Mouse (Mus musculus) gastrocnemius, postnatal 4 days (tissue): ENCODE results near the gene Copg2. TPM values are rescaled to one million over a fixed set of nuclear protein-coding genes. Genes with fewer than 3 reads are reported as not detected.
"Not testable (repeated sequence)": the region's sequence is repeated elsewhere in the genome, so short reads cannot be mapped to it uniquely, and the experiment has no call there.

Experiments used
- DNase-seq, 2 experiments: peaks; one replicate each; pipeline ENCODE4 v3.0.0; 2021 to 2022; ENCODE audit warnings: low spot score in 2 of 2, mixed read lengths in 2 of 2
- total RNA-seq, 2 experiments: library from RNA; stranded (reverse); gene quantifications; 2 replicates each; pipeline ENCODE4 v1.2.3; 2021

Copg2 gene
- total RNA-seq, 2 experiments from 2014 or later: 43.7 to 44.4 TPM

DNA sequence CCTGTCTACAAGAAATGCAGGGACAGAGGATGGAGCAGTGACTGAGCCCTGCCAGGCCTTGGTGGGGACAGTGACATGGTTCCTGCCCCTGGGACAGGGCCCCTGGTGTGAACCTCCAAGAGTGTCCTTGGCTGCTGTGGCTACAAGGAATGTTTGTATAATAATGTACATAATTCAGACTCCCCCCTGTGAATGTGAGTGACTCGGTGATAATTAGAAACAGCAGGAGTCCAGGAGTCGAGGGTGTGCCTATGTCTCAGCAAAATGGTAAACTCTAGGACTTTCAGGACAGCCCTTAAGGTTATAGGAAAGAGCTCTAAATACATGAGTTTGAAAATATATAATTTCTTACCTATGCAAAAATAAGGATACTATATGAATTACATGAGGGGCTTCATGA, 64.4 kb downstream of the Copg2 start:
- DNase-seq: no peak

DNA sequence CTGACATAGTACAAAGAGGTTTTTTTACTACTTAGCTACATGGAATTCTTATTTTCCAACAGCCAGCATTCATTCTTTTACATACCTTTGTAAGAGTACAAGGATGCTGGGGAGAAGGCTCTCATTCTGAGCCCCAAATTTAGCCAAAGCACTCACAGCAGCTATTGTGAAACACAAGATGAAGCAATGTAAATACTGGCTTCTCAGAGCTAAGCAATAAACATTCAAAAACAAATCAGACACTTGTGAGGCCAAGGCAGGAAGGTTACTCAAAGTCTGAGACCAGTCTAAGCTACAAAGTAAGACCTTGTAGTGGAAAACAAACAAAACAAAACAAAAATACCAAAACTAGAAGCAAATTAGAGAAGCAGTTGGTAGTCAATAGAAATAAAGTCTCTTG, 83.0 kb downstream of the Copg2 start:
- DNase-seq: no peak

DNA sequence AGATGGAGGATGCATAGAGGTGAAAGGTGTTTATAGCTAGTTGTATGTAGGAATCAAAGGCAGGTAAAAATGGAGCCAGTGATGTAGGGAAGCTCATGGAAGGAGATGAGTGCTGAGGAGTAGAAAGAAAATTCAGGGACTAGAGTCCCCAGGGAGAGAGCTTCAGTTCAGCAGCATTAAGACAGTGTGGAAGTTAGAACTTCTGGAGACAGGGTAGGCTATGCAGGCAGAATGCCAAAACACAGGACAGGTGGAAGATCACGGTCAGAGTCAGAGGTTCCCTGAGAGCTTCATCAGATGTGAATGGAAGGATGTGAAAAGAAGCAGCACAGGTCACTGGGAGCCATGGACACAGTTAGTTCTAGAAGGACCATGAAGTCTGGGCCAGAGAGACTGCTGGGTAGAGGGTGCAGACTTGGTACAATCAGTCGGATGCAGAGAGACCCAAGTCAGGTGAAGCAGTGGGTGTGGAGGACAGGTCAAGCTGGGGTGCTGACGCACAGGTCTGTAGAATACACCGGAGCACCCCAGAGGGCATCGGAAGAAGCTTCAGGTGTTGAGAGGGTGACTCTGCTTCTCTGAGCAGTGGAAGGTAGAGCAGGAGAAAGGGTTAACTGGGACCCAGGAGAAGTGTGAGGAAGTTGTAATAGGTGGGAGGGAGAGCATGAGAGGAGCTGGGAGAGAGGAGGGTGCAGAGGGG, 91.4 kb downstream of the Copg2 start:
- peak in 1 of 2 experiments; percentile 11 for DNase-seq

DNA sequence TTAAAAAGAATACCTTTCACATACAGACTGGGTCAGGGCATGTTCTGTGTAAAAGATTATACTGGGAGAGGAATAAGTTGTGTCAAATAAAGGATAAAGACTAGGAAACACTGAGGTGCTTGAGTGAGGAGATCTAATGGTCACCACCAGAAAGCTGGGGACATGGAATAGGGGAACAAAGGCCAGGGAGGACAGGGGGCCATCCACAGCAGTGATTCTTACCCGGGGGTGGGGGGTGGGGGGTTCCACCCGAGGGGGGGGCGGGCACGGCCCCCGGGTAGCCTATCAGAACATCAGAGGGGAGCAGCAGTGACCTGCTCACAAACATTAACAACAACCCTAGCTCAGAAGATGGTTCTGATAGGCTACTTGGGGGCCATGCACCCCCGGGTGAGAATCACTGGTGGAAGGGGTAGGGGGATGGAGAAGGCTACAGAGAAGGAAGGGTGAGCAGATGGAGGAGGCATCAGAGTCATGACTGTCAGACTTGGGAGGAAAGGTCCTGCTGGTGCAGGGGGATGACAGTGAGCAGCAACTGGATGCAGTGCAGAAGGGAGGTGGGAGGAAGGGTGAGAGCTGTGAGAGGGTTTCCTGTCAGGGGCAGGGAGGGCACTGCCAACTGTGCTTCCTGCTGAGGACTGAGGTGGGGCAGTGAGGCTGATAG, 92.1 kb downstream of the Copg2 start:
- DNase-seq: peak; percentile 53 to 59

DNA sequence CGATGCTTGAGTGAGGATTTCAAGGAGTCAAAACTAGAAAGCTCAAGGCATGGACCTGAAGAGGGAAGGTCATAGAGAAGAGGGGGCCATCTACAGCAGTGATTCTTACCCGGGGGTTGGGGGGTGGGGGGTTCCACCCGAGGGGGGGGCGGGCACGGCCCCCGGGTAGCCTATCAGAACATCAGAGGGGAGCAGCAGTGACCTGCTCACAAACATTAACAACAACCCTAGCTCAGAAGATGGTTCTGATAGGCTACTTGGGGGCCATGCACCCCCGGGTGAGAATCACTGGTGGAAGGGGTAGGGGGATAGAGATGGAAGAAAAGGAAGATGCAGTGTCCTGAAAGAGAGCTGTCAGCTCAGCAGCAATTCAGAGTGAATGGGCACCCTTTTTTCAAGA, 93.7 kb downstream of the Copg2 start:
- not testable (repeated sequence) for DNase-seq

DNA sequence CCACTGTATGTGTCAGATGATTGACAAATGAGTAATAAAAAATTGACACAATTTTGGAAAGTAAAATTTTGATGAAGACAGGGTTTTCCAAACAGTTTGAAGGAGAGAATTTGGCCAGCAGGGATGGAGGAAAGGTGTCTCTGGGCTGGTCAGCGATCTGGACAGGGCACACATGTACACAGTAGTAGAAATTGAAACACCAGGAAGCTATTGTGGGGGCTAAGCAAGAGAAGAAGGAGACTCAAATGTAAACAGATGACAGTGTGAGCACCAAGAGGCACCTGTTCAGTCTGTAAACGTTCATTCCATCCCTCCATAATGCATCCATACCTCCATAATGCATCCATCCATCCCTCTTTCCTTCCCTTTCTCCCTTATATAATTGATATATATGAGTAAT, 145.4 kb downstream of the Copg2 start:
- no peak for DNase-seq

DNA sequence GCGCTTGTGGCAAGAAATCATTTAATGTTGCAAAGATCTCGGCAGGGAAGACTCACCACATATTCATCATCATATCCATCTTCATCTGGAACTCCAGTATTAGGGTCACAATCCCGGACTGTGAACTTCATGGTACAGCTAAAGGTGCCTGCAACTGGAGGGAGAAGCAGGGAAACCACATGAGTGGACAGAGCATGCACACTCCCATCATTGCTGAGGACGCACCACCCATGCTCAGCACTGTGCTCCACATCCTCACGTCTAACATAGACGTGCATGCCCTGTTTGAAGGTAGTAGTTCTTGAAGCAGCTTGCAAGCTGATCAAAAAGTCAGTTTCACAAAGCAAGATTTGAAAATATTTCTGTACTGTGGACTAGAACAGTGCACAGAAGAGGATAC, 146.1 kb downstream of the Copg2 start:
- DNase-seq: no peak

DNA sequence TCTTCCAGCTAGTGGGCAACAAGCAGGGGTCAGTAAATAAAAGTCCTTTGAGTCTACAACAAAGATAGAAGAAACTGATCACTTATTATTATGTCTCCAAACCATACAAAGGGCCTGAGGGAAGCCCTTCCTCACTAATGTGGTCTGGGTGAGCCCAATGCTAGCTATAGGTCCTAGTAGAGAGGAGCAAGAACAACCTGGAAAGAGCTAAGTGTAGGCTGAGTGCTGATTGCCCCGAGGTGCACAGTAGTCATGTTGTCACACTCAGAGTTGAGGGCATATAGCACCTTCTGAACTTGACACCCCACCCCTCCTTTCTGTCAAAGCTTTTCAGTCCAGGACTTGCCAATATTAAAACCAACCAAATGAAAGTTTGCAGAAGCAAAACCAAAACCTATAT, 146.7 kb downstream of the Copg2 start:
- DNase-seq: no peak

DNA sequence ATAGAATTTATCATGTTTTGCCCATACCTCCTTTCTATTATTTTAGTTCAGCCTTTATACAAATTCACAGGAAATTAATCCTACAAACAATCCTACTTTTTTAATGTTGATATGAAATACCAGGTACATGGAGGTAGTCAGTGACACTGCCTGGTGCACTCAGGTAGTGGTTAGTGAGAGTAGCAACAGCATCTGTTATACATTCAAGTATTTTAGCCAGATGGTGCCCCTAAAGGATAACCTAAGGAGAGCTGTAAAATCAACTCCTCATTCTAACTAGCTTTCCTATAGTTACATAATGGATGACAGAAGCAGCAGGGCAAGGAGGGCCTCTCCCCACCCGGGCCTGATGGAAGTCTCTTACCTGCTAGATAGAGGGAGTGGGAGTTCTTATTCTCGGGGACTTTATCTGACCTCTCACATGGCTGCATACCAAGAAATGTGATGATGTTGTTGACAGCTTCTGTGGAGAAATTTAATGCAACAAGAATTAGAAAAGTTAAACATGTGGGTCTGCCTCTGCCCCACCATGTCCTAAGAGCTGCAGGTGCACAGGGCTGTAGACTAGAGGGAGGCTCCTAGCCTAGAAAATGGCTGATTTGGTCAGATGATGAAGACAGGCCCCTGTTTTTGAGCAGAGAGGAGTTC, 147.4 kb downstream of the Copg2 start:
- DNase-seq: no peak

DNA sequence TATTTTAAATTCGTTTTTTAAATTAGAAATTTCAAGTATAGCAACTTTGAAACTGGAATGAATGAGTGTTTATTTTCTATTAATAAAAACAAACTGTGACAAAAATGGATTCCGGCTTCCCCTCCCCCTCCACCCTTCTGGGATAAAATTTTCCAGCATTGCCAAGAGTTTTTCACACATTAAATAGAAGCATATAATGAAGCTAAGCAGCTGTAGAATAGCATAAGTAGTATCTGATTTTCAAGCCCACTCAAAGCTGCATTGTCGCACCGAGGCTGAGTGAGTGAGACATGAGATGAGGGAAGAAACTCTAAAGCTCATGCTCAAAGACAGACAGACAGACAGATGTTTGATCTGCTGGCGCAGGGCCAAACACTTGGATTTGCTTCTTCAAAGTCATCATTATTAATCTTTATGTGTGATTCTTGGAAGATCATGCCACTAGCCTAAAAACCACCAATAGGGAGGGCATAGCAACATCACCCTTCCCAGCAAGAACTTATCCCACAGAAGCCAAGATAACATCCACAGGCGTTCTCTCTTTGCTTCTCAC, 148.2 kb downstream of the Copg2 start:
- no peak for DNase-seq

DNA sequence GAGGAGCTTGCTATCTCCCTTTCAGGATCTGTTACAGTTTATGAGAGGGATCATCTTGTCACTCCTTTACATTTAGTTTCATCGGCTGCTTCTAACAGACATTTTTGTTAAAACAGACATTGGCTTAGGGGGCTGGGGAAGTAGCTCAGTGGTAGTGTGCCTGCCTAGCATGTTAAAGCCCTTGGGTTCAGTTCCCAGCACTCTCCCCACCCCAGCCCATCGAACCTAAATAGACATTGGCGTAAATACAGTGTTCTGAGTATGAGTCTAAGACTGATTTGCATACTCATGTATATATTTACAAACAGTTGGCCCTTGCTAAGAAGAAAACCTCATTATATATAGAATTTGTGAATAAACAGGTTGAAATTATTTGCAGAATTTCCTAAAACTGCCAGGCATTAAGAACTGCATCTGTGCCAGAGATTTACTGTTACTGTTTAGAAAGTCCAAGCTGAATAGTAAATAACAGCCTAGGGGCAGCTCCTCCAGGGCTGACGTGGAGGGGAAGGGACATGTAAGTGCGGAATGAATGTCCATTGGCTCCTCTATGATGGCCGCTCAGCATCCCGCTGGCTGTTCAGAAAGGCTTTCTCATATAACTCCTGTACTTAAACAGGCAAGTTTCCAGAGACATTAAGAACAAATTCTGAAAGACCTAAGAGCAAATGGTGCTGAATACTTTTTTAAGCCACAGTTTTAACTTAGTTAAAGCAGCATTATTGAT, 148.8 kb downstream of the Copg2 start:
- DNase-seq: no peak

DNA sequence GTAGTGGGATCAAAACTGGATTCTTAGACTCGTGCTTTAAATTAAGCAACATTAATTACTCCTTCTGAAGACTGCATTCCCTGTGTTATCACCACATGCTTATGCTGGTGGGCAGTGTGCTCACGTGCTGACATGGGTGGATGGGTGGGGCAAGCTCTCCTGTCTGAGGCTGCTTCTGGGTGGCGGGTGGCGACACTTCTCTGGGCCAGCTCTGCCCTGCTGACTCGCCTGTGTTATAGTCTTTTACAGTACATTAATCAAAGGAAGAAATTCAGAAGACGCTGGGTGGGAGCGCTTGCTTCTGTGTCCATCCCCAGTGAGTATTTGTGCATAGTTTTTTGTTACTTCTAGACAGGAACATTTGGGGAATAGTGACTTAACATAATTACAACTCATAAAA, 151.0 kb downstream of the Copg2 start:
- no peak for DNase-seq

DNA sequence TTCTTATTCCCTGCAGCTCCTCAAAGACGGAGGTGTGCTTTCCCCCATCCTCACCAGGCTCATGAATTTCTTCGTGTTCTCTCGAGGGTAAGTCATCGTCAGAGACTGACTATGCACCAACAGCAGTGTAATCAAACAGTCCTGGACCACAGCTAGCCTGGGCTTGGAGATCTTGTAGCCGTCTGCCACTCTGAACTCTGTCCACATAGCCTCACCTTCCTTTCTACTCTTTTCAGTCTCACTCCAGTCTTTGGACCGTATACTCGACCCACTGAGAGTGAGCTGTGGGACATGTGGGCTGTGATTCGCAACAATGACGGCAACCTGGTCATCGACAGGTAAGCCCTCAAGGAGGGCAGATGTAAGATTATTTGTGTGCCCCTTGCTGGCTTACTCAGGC, 151.7 kb downstream of the Copg2 start:
- DNase-seq: no peak

DNA sequence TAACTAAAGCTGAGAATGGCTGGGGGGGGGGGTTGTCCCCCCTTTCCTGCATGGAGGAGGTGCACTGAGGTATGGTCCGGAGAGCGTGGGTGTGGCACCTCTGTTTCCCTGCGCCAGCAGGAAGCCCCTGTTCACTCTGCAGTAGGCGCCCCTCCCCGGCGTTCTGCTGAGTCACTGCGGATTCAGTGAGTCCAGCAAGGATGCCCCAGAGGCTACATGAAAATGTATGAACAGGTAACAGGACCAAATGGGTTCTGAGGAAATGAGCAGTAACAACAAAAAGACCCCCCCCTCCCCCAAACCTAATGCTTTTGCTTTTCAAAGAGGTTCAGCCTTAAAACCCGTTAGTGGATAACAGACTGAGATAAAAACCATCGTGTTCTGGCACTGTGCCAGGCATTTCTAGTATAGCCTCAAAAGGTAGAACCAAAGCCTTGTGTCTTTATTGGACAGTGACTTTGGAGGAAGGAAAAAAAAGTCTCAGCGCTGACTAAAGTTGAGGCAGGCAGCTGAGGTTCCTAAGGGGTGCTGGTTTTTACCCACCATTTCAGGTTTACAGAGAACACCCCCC, 157.3 kb downstream of the Copg2 start:
- no peak for DNase-seq

DNA sequence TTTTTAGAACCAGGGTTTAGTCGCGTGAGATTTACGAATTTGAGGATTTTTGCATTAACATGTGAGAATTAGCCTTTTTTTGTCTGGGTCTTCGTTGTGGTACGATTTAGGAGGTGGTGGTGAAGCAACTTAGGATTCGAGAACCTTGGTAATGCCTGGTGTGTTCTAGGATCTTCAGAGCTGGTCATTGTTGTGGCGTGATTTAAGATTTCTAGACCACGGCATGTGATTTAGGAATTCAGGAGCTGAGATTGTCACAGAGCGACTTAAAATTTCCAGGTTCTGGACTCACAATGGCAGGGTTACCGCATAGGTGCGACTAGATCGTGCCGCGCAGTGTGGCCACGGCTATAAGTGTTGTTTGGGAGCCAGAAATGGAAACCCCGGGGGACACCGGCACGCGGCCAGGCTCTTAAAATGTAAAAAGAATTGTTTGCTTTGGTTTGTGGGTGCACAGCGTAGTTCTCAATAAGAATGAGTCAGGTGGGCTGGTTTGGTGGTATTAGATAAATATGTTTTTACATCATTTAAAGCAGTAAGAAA, 158.1 kb downstream of the Copg2 start:
- DNase-seq: no peak

DNA sequence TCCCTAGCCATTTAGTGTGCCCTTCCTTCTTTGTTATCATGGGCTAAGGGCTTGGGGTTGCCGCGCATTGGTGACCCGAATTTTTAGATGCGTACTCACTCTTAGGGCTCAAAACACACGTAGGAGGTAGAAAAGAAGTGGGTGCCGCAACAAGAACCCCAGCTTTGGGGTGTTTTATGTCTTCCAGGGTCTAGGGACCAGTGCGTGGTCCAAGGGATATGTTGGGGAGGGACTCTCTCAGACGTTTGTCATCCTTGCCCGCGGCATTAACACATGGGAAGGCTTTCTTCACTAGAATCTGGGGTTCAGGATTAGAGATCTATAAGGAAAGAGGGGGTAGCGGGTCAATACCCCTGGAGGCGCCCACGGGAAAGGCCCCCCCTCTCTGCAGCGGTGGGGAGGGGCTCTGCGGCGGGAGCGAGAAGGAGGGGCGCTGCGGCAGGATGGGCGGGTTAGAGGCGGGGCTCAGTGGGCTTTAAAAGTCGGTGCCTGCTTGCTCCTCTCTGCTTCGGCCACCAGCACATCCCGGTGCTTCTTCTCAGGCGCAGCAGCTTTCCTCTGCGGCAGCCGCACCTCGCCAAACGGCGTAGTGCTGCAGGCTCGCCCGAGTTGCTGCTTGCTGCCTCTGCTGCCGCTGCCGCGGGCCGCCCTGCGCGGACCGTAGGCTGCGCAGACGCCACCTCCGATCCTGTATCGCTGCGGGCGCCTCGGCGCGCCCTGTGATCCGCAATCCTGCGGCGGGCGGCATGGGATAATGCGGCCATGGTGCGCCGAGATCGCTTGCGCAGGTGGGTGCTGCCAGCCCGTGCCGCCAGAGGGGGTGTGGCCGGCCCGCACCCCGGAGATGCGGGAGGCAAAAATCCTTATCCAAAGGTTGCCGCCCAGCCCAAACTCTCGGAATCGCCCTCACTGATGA, 158.8 kb downstream of the Copg2 start:
- DNase-seq: peak; percentile 75 to 86

DNA sequence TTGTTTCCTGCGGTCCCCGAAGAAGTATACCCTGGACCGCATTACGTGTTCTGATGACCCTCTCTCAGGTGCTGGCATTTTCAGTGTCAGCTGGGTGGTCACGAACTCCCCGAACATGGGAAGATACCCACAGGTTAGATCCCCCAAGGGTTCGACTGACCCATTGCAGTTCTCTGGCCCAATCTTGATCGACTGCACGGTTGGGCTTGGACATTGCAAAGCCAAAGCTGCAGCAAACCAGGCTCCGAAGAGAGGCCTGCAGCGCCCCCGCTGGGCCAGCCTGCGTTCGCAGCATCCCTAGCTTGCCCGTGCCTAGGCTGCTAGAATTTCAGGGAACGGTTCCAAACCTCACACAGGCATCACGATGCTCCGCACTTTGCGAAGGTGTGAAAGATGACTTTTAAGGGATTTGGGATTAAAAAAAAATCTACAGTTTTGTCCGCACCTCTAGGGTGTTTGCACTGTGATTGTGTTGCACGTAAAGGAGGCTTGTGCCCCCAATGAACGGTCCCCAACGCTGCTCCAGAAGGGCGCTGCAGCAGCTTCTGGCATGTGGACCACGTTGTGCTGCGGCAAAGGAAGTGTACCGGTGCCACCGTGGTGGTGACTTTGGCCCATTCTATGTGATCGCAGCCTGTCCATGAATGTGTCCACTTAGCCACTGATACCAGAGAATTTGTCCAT, 159.6 kb downstream of the Copg2 start:
- DNase-seq: peak; percentile 53 to 81

DNA sequence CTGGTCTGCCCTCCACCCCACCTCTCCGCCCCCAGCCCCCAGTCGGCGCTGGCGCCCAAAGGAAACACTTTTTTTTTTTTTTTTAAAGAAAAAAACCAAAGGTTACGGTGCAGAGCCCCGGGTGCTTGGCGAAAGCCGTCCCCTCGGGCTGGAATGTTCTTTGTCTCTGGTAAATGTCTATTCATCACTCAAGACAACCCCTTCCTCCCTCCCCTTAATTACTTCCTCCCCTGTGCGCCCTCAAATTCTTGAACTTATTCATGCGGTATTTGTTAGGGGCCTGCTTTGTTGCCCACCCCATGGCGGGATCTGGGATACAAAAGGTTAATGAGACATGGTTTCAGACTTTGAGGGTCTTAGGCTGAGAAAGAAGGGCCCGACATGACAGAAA, 160.2 kb downstream of the Copg2 start:
- no peak for DNase-seq

DNA sequence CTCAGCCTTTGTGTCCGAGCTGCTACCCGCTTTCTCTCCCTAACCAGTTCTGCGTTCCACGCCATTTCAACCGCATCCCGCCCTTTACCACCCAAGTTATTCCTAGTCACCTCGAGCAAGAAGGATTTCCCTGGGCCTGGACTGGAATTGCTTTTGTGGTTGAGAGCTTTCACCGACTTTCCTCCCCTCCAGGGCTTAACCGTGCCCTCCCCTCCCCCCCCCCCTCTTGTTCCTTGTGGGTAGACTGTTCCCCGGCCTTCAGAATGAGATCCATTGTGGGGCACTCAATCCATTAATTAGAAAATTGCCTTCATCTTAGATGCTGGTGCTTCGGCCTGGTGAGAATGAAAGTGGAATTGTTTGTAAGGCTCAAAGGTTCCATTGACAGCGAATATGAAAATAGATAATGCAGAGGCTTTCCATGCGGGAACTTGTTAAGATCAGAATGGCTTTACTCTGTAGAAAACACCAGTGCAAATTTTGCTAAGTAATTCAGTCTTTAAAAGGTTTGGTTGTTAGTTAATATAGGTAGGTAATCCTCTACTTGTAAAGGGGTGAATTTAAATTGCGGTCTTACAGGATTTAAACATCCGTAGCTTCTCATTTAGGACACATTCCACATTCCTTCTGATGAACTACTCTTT, 160.7 kb downstream of the Copg2 start:
- DNase-seq: no peak
